Mouse (Mus musculus) layer of hippocampus, adult 18-20 months (tissue): ENCODE results near the gene AC124108.1. TPM values are rescaled to one million over a fixed set of nuclear protein-coding genes. Genes with fewer than 3 reads are reported as not detected.
A peak's percentile ranks its signal among the peaks of the same experiment; 100 is the strongest.

Source experiments
- DNase-seq, 2 experiments: peaks; one replicate each; pipeline ENCODE4 v3.0.0; 2022; ENCODE audit warnings: low spot score in 2 of 2
- total RNA-seq, 2 experiments: library from RNA; stranded (reverse); gene quantifications; 2 replicates each; pipeline ENCODE4 v1.2.3; 2021

The AC124108.1 gene
- total RNA-seq, 2 experiments from 2014 or later: 0.45 to 0.48 TPM

DNA sequence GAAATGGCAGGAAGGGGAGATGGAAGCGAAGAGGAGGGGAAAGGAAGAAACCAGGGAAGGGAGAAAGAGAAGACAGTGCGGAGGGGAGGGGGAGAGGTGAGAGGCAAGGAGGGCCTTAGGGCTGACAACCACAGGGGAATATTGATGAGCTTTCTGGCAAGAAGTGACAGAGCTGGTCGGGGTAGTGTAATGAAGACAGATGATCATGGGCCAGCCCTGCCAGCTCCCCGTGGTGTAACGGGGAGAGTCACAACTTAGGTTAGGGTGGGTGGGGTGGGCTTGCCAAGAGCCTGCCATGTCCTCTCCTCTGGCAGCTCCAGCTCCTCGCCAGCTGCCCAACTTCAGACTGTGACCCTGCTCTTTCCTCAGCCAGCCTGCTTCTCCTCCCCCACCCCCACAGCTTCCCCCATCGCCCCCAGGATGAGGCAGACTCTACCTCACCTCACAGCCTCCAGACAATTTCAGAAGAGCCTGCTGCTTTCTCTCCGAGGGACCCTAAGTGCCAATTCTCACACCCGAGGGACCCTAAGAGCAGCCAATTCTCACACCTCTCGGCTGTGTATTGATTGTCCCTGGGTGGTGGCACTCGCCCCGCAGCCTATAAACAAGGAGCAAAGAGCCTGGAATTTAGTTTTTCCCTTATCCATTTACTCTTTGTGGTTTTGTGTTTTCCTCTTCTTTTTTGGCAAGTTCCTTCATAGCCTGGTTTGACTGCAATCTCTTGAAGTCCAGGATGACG is 26.3 kb upstream of the AC124108.1 start:
- DNase-seq: no peak

GRCm38 (mm10) chr1:132165859-132166258 is 25.4 kb upstream of the AC124108.1 start:
- no peak for DNase-seq

DNA sequence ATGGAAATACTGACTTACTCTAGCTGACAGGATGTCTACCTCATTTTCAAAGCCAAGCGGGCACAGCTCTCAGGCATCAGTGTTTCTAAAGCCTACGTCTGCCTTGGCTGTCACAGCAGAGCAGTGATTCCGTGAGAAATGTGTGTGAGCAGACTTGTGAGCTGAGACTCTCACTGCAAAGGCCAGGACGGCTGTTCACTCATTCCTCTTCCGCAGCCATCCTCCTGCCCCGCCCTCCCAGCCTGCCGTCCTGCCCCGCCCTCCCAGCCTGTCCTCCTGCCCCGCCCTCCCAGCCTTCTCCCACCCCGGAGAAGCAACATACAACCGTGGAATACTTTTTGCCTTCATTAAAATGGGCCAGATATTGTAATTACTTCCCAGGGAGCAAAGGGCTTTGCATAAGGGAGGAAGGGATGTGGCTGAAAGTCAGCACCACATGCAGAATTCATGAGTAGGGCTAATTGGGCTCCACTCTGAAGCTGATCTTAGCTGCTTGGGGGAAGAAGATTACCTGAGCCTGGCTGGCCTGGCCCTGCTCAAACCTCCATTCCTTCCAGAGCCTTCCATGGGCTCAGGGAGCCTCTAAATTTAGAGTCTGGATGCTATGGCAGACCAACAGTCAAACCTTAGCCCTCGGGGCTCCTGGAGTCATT is 23.0 kb upstream of the AC124108.1 start:
- DNase-seq: no peak

DNA sequence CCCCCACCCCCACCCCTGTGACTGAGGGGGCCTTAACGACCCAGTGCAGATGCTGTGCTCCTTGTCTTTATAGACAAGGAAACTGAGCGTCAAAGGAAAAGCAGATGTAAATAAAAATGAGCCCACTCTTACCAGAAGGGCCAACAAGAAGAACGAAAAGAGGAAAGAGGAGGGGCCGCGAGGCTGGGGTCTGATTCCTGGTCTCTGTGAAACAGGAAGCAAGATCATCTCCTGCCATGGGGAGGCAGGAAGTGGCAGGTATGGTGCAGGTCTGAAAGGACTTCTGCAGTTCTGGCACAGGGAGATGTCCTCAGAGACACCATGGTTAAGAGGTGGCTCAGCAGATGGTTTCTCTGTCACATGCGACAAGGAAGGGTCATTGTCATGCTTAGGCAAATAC is 20.6 kb upstream of the AC124108.1 start:
- DNase-seq: no peak

DNA sequence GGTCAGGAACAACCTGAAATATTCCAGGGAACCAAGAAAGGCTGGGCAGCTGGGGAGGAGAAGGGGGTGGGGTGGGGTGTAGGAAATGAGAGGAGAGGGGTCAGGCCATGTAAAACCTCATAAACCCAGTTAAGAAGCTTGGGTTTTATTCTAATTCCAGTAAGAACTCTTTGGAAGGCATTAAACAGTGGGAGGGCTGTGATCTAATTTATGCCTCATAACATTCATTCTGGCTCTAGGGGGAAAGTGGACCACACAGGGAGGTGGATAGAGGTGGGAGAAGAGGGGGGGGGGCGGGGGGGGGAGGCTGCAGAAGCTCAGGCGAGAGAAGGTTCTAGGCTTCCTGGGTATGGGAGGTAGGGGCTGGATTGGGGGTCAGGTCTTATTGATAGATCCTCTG is 19.6 kb upstream of the AC124108.1 start:
- no peak for DNase-seq

DNA sequence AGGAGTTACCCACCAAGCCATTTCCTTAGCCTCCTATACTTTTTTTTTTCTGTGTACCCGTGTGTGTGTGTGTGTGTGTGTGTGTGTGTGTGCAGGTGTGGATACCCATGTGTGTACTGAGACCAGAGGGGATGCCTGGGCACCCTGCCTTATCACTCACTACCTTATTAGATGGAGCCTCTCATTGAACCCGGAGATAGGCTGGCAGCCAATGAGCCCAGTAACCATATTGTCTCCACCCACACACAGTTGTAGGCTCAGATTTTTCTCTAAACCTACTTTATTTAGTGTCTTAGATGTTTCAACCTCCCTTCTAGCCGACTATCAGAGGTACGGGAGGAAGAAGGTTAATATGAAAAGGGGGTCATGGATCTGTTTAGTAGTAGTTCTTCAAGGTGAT is 5.0 kb upstream of the AC124108.1 start:
- peak; percentile 25 to 83 for DNase-seq

GRCm38 (mm10) chr1:132188442-132189066 is 2.7 kb upstream of the AC124108.1 start:
- no peak for DNase-seq

- no peak for DNase-seq
Observed at GRCm38 (mm10) chr1:132189231-132189630, 2.0 kb upstream of the AC124108.1 start.

GRCm38 (mm10) chr1:132190040-132190513 is 1.2 kb upstream of the AC124108.1 start:
- DNase-seq: no peak

GRCm38 (mm10) chr1:132190621-132191092 is 600 bp upstream of the AC124108.1 start:
- no peak for DNase-seq

DNA sequence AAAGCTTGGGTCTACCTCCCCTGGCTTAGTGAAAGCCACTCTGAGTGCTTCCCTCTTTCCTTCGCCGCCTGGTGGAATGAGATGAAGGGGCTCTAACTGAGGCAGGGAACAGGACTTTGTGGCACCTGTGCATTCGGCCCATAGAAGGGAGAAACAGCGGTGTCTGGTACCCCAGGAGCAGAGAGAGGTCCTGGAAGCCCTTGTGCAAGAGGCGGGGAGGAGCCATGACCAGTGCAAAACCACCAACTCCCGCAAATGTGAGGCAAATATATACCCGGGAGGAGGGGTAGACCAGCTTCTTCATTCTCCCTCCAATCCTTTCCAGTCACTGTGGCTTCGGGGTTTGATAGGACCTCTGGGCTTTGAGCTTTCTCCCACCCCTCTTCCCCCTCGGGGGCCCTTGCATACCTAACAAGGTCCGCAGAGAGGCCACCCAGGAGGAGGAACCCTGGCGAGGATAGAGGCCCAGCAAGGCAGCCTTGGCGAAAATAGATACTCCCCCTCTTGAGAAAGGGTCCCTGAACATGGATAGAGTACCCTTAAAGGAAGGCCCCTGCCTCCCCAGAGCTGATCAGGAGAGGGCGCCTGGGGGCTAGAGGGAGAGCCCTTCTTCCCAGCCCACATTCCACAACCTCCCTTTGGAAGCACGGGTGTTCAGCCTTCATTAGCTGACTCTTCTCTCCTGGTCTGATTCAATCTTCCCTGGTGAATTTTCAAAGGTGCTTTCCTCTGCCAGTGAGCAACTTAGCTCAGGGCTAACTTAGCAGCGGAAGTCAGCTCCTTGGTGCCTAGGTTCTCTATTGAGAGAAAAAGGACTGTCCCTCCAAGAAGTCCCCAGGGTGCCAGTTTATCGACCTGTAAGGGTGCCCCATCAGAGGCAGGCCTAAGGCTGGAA is 776 bp downstream of the AC124108.1 start:
- DNase-seq: no peak

DNA sequence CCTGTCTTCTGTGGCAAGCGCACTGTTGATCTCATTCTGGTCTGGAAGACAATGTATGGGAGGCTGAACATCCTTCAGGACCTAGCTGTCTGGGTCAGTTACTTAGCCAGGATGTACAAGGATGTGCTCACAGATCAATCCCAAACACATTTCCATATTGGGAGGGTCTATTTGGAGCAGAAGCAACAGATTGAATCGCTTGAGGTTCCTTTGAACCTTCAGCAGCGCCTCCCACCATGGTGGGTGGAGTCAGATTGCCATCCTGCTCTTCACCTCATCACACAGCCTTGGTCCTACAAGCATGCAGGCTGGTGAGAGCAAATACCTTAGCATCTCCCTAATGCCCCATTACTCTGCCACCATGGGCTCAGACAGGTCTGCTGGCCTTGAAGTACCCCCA is 2.5 kb downstream of the AC124108.1 start:
- DNase-seq: no peak

- DNase-seq: no peak
Observed at GRCm38 (mm10) chr1:132194624-132195023, 3.4 kb downstream of the AC124108.1 start.

DNA sequence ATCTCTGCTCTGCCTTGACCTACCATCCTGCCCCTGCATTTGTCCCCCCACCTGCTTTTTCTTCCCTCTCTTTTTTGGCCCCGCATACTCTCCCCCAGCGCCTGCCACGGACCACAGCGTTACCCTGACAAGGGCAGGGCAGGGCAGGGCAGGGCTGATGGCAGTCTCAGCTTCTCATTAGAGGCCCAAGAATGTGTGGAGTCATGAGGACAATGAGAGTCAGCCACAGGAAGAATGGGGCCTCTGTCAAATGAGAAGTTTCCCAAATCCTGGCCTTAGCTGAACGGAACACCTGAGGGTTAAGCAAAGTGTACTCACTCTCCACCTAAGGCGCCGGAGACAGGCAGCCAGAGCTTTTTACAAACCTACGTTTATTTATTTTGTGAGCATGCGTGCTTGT is 3.8 kb downstream of the AC124108.1 start:
- no peak for DNase-seq

GRCm38 (mm10) chr1:132195681-132196080 is 4.4 kb downstream of the AC124108.1 start:
- DNase-seq: no peak

DNA sequence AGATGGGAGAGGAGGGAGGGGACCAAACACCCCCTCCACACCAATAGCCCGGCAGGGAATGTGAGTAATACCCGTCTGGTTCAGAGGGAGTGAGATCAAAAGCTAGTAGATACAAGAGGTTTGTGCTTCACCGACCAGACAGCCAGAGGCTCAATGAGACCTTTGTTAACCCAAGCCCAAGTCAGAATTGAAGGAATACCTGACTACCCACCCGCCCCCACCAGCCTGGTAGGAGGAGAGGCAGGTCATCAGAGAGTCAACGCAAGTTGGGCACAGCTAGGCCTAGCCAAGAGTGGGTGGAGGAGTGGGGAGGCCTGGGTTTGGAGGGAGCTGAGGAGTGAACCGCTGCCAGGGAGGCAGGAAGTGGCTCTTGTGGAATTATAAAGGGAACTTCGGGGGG is 5.1 kb downstream of the AC124108.1 start:
- no peak for DNase-seq

GRCm38 (mm10) chr1:132197666-132198065 is 6.4 kb downstream of the AC124108.1 start:
- DNase-seq: no peak

- DNase-seq: no peak
Observed at GRCm38 (mm10) chr1:132198401-132199071, 7.3 kb downstream of the AC124108.1 start.

DNA sequence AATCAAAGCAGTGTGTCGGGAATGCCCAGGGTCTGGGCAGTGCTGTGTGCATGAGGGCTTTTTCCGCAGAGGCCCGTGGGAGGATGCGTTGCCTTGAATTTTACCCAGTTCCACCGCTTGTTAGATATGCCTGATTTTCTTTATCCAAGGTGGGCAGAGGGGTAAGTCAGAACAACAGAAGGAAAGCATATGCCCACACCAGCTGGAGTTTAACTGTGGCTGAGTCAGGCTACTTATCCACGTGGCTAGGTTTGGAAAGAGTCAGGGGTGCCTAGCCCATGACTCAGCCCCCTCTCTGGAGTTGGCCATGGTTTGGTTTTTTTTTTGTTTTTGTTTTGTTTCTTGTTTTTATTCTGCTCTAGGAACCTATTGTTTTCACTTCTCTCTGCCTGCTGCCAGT is 8.0 kb downstream of the AC124108.1 start:
- no peak for DNase-seq

DNA sequence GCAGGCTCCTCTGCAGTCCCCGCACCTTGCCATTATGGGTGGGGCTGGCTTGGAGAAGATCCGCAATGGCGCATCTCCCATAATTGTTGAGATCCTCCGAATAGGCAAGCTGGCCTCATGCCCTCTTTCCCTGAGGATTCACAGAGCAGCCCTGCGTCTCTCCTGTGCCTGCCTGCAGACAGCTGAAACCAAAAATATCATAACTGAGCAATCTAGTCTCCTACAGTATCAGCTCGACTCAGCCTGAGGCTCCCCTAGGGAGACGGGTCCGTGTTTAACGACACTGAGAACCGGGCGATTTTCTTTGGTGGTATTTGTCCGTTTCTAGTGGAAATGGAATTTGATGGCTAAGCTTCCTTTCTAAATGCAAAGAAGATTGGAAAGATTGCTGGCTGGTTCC is 8.7 kb downstream of the AC124108.1 start:
- no peak for DNase-seq
